Mouse (Mus musculus): ENCODE data around the gene Bhlhb9.
"Not testable (repeated sequence)": the region's sequence is repeated elsewhere in the genome, so short reads cannot be mapped to it uniquely, and the experiment has no call there.

DNA sequence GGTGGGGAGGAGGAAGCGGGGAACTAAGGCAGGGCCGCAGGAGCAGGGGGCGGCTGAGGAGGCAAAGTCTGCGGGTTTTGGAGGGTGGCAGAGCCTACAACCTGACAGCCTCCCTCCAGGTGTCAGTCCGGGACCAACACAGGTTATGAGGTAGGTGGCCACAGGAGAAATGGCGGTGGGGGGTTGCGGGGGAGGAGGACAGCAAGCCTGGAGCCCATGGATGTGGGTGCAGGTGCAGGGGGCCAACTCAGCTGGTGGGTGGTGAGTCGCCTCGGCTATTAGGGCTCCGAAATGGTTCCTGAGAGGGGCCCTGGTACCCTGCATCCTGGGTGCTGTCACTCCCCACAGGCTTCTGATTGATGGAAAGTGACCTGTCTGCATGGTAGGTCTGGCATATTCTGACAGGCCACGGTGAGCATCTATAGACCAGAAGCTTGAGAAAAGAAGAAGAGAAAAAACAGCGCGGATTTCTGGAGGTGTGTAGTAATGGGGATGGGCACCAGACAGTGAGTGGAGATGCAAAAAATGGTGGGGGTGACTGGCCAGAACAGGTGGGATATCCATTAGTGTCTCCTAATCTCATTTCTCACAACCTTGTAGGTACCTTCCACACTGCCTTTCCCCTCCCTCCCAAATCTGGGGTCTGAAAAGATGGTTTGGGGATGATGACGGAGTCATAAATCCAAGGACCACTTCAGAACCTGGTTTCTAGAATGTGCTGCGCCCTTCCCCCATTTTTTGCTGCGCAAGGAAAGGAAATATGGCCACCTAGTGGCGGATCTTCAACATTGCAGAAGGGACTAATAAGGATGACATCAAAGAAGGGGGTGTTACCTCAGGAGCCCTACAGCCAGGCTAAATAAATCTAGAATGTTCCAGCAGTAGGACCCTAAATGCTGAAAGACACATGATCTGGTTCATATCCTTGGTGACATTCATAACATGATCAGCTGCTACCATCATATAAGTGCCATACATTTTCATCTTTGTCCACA is 42.3 kb downstream of the Bhlhb9 start:
- not testable (repeated sequence) for TF ChIP-seq POLR2A (IDR thresholded peaks at IDR 0.05; ENCODE audit: borderline replicate concordance, control insufficient read depth, low read depth, low read length); CTCF (IDR thresholded peaks at IDR 0.05; ENCODE audit: control insufficient read depth, insufficient read depth, low read length)
